Mouse (Mus musculus) ES-E14 (cell line): ENCODE measurements around the gene Heca. TPM values are rescaled to one million over a fixed set of nuclear protein-coding genes. Genes with fewer than 3 reads are reported as not detected.

Source experiments
- DNase-seq: peaks from one replicate; pipeline ENCODE4 v3.0.0-alpha.2; 2013; ENCODE audit warnings: low read depth, low spot score
- H3K27ac ChIP-seq: 2 replicates; pipeline ENCODE4 v1.5.1; 2012; ENCODE audit warnings: low read depth, mild to moderate bottlenecking, low read length, moderate library complexity, mixed read lengths; ENCODE audit not compliant: poor library complexity, insufficient read depth, severe bottlenecking
- H3K36me3 ChIP-seq: 2 replicates; pipeline ENCODE4 v1.6.1; 2012; ENCODE audit warnings: mild to moderate bottlenecking, low read length, moderate library complexity, mixed read lengths; ENCODE audit not compliant: control insufficient read depth, poor library complexity, insufficient read depth, severe bottlenecking
- H3K4me1 ChIP-seq, 2 experiments: fragments of 150-350 bp in 1 of 2; sonication (generic) in 1 of 2; 2 replicates each; pipeline ENCODE4 v1.6.1; 2012; ENCODE audit warnings: low read length in 2 of 2, mild to moderate bottlenecking in 1 of 2, mixed read lengths in 1 of 2; ENCODE audit not compliant: control insufficient read depth in 2 of 2, insufficient read depth in 2 of 2, poor library complexity in 1 of 2
- H3K4me3 ChIP-seq, 2 experiments: fragments of 150-350 bp in 1 of 2; sonication (generic) in 1 of 2; 2 replicates each; pipeline ENCODE4 v1.5.1; 2012; ENCODE audit warnings: low read length in 2 of 2, low read depth in 1 of 2, mild to moderate bottlenecking in 1 of 2, mixed read lengths in 1 of 2; ENCODE audit not compliant: insufficient read depth in 1 of 2, poor library complexity in 1 of 2, severe bottlenecking in 1 of 2
- H3K9ac ChIP-seq: 2 replicates; pipeline ENCODE4 v1.6.1; 2012; ENCODE audit warnings: low read depth, mild to moderate bottlenecking, low read length, mixed read lengths; ENCODE audit not compliant: poor library complexity, insufficient read depth, severe bottlenecking
- H3K9me3 ChIP-seq: fragments of 150-350 bp; sonication (generic); 2 replicates; pipeline ENCODE4 v1.6.1; 2012; ENCODE audit warnings: low read depth, mild to moderate bottlenecking, low read length; ENCODE audit not compliant: control insufficient read depth, insufficient read depth
- CHD2 ChIP-seq: IDR thresholded peaks from 2 replicates; pipeline ENCODE4 v1.6.1; 2014; ENCODE audit warnings: mild to moderate bottlenecking, low read depth, low read length, inconsistent platforms
- HCFC1 ChIP-seq: IDR thresholded peaks from 2 replicates; pipeline ENCODE4 v1.6.1; 2012; ENCODE audit warnings: low read length, inconsistent platforms, borderline replicate concordance; ENCODE audit not compliant: insufficient read depth
- MAFK ChIP-seq: IDR thresholded peaks from 2 replicates; pipeline ENCODE4 v1.6.1; 2014; ENCODE audit warnings: mild to moderate bottlenecking, low read depth, low read length, inconsistent platforms; ENCODE audit not compliant: insufficient read depth
- ZC3H11A ChIP-seq: IDR thresholded peaks from 2 replicates; pipeline ENCODE4 v1.6.1; 2012; ENCODE audit warnings: low read depth, mild to moderate bottlenecking, inconsistent platforms, low read length, borderline replicate concordance
- ZNF384 ChIP-seq: IDR thresholded peaks from 2 replicates; pipeline ENCODE4 v1.6.1; 2012; ENCODE audit warnings: low read depth, low read length, inconsistent platforms
- in situ Hi-C, 2 experiments: fragments of 600-800 bp; cut with MboI; formaldehyde crosslinking; loops; one replicate each; pipeline ENCODE4 v1.15.1; 2025; ENCODE audit warnings: low sequenced_read_pairs in 2 of 2, inconsistent platforms in 1 of 2; ENCODE audit not compliant: unreplicated experiment in 2 of 2
- total RNA-seq: library from RNA; depleted of rRNA; stranded (reverse); fragments of 300-350 nt; gene quantifications from 2 replicates; pipeline ENCODE4 v1.2.3, GENCODE M21; 2012

The Heca gene
- total RNA-seq, 1 experiment = 11.5 TPM

DNA sequence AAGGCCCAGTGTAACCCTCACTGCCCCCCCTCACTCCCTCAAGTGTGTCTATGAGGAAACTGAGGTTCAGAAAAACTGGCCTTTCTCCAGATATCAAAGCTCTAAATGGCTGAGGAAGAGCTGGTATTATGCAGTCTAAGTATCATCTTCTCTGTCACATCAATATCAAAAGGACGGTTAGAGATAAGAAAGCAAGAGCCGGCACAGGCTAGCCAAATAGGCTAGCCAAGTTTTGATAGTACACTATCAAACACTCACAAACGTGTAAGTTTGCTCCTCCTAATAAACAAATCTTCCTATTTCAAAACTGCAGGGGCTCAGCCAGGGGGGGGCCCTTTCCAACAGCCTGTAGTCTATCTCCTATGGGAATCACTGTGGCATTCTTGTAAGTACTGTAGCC, 1.8 kb downstream of the Heca start:
- no peak for DNase-seq

GRCm38 (mm10) chr10:17933622-17934021, 14.2 kb downstream of the Heca start:
- in situ Hi-C loops = no loop called here
- TF ChIP-seq MAFK (no peak), ZNF384 (no peak), HCFC1 (no peak)
- no peaks in the 10 kb centered on the region for H3K4me1 ChIP-seq
- H3K9ac ChIP-seq = no peak overlapping the region
- no peaks in the 10 kb centered on the region for H3K9me3 ChIP-seq
- DNase-seq = no peak
- H3K36me3 ChIP-seq = no peaks in the 10 kb centered on the region
- H3K4me3 ChIP-seq = no peak overlapping the region
- no peak overlapping the region for H3K27ac ChIP-seq

More for the DNA sequence above, 1.8 kb downstream of the Heca start:
- H3K27ac ChIP-seq = no peak overlapping the region
- in situ Hi-C loops = no loop called here
- TF ChIP-seq ZC3H11A (no peak), HCFC1 (no peak), ZNF384 (no peak), CHD2 (no peak), MAFK (no peak)
- H3K4me1 ChIP-seq = peaks cover 0 to 3% of the 10 kb centered on the region in 2 experiments; a peak in 2 of 4 replicates
- no peak overlapping the region; a peak in 1 of 4 replicates for H3K4me3 ChIP-seq
- no peaks in the 10 kb centered on the region for H3K36me3 ChIP-seq
- H3K9ac ChIP-seq = no peak overlapping the region
- no peaks in the 10 kb centered on the region for H3K9me3 ChIP-seq

- TF ChIP-seq HCFC1 (no peak), MAFK (no peak), ZC3H11A (no peak), ZNF384 (no peak), CHD2 (no peak)
- Histone ChIP-seq H3K27ac (no peak overlapping the region), H3K36me3 (no peaks in the 10 kb centered on the region), H3K9me3 (no peaks in the 10 kb centered on the region), H3K4me1 (no peaks in the 10 kb centered on the region), H3K9ac (no peak overlapping the region), H3K4me3 (no peak overlapping the region)
- in situ Hi-C loops = no loop called here
- no peak for DNase-seq
These were observed 15.7 kb downstream of the Heca start for GRCm38 (mm10) chr10:17932131-17932530.

DNA sequence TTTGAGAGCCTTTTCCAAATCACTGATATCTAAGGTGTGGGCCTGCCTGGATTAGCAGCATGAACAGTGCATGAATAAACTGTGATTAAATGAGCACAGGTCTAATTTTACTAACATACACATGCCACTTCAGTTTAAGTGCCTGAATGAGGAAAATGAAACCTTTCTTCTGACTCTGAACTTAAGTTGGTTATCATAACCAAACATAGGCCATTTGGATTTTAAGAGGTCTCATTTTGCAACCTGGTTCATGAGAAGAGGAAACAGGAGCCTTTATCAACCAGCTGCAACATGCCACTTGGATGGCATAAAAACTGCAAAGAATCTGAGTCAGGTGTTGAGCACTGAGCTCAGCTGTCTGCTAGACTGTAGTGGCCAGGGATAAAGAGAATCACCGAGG, 16.7 kb downstream of the Heca start:
- H3K9me3 ChIP-seq = no peaks in the 10 kb centered on the region
- in situ Hi-C loops = no loop called here

More for the DNA sequence above, 16.7 kb downstream of the Heca start:
- Histone ChIP-seq H3K4me3 (no peak overlapping the region), H3K4me1 (no peaks in the 10 kb centered on the region), H3K9ac (no peak overlapping the region), H3K36me3 (no peaks in the 10 kb centered on the region), H3K27ac (no peak overlapping the region)
- DNase-seq = no peak
- TF ChIP-seq CHD2 = no peak
- no peak for TF ChIP-seq MAFK
- TF ChIP-seq HCFC1 = no peak
- TF ChIP-seq ZC3H11A = no peak
- TF ChIP-seq ZNF384 = no peak
